Mouse (Mus musculus) kidney, adult 2 months (tissue): ENCODE measurements around the gene Gon7.

Experiments
- CTCF ChIP-seq: fragments of 200-500 bp; conservative IDR thresholded peaks from 2 replicates; pipeline ENCODE4 v1.5.1; 2011; ENCODE audit warnings: low read depth, mild to moderate bottlenecking, control low read depth, low read length, moderate library complexity, mixed read lengths; ENCODE audit not compliant: insufficient read depth, insufficient read length
- POLR2A ChIP-seq: fragments of 200-500 bp; IDR thresholded peaks from one replicate; pipeline ENCODE4 v1.6.1; 2011; ENCODE audit warnings: low read depth, low read length, control low read depth

GRCm38 (mm10) chr12:102706833-102707463 is 50.7 kb downstream of the Gon7 start:
- TF ChIP-seq CTCF (no peak), POLR2A (no peak)
